Mouse (Mus musculus): ENCODE measurements around the gene Rasa3.

Rasa3 gene

GRCm38 (mm10) chr8:13616831-13617505 lies 60.4 kb downstream of the Rasa3 start:
- DNase-seq (ENCODE audit: low spot score) = no peak

GRCm38 (mm10) chr8:13614924-13615391 lies 62.4 kb downstream of the Rasa3 start:
- DNase-seq (ENCODE audit: low spot score) = no peak

- DNase-seq (ENCODE audit: low spot score) = no peak
These were observed 63.3 kb downstream of the Rasa3 start for GRCm38 (mm10) chr8:13614136-13614535.

GRCm38 (mm10) chr8:13611702-13612101 lies 65.7 kb downstream of the Rasa3 start:
- no peak for DNase-seq (ENCODE audit: low spot score)

DNA sequence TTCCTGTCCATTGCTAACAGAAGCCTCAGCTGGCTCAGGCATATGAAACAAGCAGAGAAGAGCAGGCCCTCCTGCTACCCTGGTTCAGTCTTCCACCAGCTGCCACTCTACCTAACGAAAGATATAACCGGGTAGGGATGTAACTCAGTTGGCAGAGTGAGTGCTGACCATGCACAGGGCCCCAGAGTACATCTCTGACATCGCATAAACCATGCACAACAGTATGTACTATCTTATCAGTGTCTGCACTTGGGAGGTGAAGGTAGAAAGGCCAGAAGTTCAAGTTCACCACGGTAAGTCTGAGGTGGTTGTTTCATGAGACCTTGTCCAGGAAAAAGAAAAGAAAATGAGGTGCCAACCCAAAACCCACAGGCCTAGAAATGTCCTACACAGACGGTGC lies 67.4 kb downstream of the Rasa3 start:
- DNase-seq (ENCODE audit: low spot score) = no peak

- DNase-seq (ENCODE audit: low spot score) = no peak
These were observed 68.5 kb downstream of the Rasa3 start for GRCm38 (mm10) chr8:13608946-13609345.

DNA sequence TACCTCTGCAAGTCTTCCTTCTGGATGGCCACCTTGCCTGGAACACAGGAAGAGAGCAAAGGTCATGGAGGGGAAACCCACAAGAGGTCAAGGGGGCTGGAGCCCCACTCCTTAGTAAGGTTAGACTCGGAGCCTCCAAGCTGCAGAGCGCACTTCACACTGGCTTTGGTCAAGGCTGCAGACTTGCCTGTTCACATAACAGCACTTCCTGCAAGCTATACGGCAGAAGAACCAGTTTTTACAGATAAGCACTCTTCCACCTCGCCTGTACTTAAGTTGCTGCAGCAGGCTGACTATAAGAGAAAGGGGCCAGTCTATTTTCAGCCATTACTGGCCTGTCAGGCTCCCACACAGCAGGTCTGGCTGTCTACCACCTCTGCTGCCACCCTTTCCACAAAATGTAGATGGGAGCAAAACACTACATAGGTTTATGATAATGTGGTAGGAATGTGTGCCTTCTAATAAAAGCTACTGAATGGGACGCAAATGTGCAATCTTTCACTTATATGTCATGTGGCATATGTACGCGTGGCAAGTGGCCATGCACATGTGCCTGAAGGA lies 71.4 kb downstream of the Rasa3 start:
- DNase-seq (ENCODE audit: low spot score) = no peak

- no peak for DNase-seq (ENCODE audit: low spot score)
These were observed 74.8 kb downstream of the Rasa3 start for GRCm38 (mm10) chr8:13602621-13603020.

GRCm38 (mm10) chr8:13601166-13601565 lies 76.2 kb downstream of the Rasa3 start:
- DNase-seq (ENCODE audit: low spot score) = no peak

DNA sequence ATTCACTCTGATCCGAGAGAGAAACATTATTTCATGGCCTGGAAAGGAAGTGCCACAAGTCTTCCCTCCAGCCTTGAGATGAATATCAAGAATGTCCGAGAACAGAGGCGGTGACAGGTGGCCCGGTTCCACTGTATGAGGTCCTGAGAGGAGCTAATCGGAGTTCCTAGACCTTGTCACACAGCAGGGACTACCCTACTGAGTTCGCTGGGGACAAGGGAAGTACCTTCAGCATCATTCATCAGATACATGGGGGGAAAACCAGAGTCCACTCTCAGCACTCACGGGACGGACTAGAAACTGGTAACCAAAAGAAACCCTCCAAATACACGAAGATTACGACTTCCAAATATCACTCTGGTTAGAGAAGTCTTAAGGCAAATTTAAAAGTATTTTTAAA lies 76.7 kb downstream of the Rasa3 start:
- DNase-seq (ENCODE audit: low spot score) = no peak

DNA sequence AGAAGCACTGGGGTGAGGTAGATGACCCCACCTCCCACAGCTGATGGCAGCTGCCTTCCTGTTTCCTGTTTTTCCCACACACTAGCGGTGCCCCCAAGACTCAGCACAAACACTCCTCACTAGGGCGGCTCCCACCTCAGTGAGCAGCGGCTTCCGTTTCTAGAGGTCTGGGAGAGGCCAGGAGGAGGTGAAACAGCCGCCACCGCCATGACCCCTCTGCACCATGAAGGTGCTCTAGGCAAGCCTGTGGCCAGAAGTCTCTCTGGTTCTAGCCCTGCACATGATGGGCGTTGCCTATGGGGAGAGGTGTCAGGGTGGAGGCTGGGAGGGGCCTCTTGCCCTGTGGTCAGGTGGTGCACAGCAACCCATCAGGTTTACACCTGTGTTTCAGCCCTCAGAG lies 77.2 kb downstream of the Rasa3 start:
- no peak for DNase-seq (ENCODE audit: low spot score)

GRCm38 (mm10) chr8:13597777-13598176 lies 79.6 kb downstream of the Rasa3 start:
- no peak for DNase-seq (ENCODE audit: low spot score)

DNA sequence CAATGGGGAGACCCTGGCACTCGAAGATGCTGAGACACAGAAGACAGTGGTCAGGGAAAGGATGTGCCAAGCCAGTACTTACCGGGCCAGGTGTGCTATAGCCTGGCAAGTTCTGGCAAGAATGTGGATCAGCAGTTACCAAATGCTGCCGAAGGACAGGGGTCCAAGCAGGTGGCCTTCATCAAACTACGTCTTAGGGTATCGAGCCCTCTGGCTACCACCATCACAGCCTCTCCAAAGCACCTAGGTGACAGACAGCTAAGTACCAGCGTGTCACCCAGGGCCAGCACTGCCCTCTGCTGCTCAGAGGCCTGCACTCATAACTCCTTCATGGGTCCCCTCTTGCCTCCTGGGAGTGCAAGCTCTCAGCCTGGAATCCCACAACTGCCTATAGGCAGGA lies 81.5 kb downstream of the Rasa3 start:
- no peak for DNase-seq (ENCODE audit: low spot score)

DNA sequence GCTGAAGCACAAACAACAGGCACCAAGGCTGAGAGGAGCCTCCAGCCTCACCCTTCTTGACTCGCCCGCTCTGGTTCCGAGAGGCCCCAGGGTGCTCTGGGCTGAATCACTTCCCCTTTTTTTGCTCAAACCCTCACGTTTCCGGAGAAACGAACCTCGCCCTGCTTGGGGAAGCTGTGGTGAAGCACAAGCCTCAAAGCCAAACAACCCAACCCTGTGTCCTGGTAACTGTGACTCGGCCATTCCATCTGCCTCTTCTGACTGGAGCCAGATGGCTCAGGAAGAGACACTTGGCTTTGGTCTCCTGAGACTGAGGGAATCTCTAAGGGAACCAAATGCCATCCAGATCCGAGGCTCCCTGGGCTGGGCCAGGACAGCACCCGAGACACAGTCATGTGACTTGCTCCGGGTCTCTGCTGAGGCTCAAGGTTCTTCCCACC lies 82.5 kb downstream of the Rasa3 start:
- DNase-seq (ENCODE audit: low spot score) = no peak

GRCm38 (mm10) chr8:13593340-13593739 lies 84.1 kb downstream of the Rasa3 start:
- DNase-seq (ENCODE audit: low spot score) = no peak

DNA sequence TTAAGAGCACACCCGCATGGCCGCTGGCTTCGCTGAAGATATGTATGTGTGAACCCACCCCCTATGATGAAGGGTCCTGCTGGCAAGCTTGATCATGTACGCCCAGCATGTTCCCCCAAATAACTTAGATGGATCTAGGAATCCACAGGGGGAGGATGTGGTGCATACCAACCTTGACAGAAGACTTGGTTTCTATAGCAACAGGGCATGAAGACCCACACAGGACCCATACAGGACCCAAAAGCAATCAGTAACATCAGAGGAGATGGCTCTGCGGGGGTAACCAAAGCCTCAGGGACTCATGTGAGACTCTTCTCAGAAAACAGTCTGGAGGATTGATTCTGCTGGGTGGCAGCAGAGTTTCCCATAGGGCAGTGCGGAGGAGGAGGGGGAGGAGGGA lies 86.2 kb downstream of the Rasa3 start:
- DNase-seq (ENCODE audit: low spot score) = no peak

DNA sequence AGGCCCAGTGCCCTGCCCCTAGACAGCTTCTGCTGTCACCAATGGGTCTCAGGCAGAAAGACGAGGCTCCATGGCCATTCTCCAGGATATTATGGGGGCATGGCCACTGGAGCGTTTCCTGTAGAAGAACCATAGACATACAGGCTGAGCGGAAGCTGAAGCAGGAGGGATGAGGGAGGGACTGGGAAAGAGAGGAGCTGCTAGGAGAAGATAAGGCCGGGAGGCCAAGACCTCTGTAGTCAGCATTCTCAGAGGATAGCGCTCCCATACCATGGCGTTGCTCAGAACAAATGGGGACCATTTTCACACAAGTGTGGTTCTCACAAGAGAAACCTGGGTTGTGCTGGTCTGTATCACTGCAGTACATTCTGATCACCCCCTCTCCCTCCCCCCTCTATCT lies 88.3 kb downstream of the Rasa3 start:
- no peak for DNase-seq (ENCODE audit: low spot score)

GRCm38 (mm10) chr8:13584652-13585051 lies 92.8 kb downstream of the Rasa3 start:
- no peak for DNase-seq (ENCODE audit: low spot score)

- no peak for DNase-seq (ENCODE audit: low spot score)
These were observed 99.5 kb downstream of the Rasa3 start for GRCm38 (mm10) chr8:13577869-13578268.

DNA sequence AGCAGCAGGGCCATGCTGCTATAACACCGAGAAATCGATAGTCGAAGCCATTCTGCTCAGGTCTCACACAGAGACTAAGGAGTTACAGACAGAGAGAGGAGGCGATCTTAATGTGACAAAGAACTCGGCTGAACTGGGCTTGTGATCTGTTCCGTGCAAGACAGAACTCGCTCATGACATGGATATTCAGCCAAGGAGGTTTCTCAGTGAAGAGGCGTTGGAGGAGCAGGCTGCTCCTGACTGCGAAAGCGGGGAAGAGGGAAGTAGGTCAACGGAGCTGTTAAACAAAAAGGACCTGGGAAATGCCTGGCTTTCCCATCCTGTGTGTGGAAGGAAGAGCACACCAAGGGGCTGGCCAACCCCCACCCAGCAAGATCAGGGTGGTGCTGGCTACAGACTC lies 105.4 kb downstream of the Rasa3 start:
- DNase-seq (ENCODE audit: low spot score) = no peak

GRCm38 (mm10) chr8:13562118-13562517 lies 115.3 kb downstream of the Rasa3 start, which contains the start of gene 1700029H14Rik:
1700029H14Rik (minus strand) TSS chr8:13562461.
- DNase-seq (ENCODE audit: low spot score) = no peak

DNA sequence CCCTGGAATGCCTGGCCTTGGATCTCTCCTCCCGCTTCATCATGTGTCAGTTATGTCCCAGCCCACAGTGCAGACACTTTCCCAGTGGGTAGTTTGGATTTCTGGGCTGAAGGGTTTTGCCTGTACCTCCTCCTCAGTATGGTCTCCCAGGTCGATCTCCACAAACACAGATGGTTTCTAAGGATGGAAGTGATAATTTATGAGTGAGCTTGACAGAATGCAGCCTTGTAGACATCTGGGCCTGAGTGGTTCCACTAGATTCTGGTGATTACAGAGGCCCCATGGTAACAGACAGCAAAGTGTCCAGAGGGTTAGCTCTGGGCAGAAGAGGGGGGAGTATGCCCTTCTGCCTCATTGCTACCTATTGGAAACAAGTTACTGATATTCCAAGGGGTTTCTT lies 119.9 kb downstream of the Rasa3 start:
- no peak for DNase-seq (ENCODE audit: low spot score)

- DNase-seq (ENCODE audit: low spot score) = no peak
These were observed 125.9 kb downstream of the Rasa3 start for GRCm38 (mm10) chr8:13551574-13551830.
